Mouse (Mus musculus): Measurements from ENCODE around the gene Clec2g. TPM values are rescaled to one million over a fixed set of nuclear protein-coding genes. Genes with fewer than 3 reads are reported as not detected.

The Clec2g gene
- polyA plus RNA-seq, 1 experiment: not detected

- Histone ChIP-seq H3K4me3 (ENCODE audit: insufficient read depth, low read length) (no peak overlapping the region), H3K27ac (ENCODE audit: insufficient read depth, low read depth, low read length) (no peak overlapping the region), H3K4me1 (ENCODE audit: control insufficient read depth, insufficient read depth, low read length) (no peaks in the 10 kb centered on the region)
- TF ChIP-seq CTCF (IDR thresholded peaks at IDR 0.05; ENCODE audit: low read depth, low read length) (no peak), POLR2A (IDR thresholded peaks at IDR 0.05; ENCODE audit: borderline replicate concordance, low read depth, low read length) (no peak)
These were observed 79.6 kb downstream of the Clec2g start for GRCm38 (mm10) chr6:129013762-129014276.

GRCm38 (mm10) chr6:129014399-129014798, 80.2 kb downstream of the Clec2g start:
- H3K4me1 ChIP-seq (ENCODE audit: control insufficient read depth, insufficient read depth, low read length): no peaks in the 10 kb centered on the region
- TF ChIP-seq POLR2A (IDR thresholded peaks at IDR 0.05; ENCODE audit: borderline replicate concordance, low read depth, low read length): no peak
- TF ChIP-seq CTCF (IDR thresholded peaks at IDR 0.05; ENCODE audit: low read depth, low read length): no peak
- H3K27ac ChIP-seq (ENCODE audit: insufficient read depth, low read depth, low read length): no peak overlapping the region
- H3K4me3 ChIP-seq (ENCODE audit: insufficient read depth, low read length): no peak overlapping the region

- TF ChIP-seq POLR2A (IDR thresholded peaks at IDR 0.05; ENCODE audit: borderline replicate concordance, low read depth, low read length): no peak
- TF ChIP-seq CTCF (IDR thresholded peaks at IDR 0.05; ENCODE audit: low read depth, low read length): no peak
- no peak overlapping the region for H3K4me3 ChIP-seq (ENCODE audit: insufficient read depth, low read length)
- no peaks in the 10 kb centered on the region for H3K4me1 ChIP-seq (ENCODE audit: control insufficient read depth, insufficient read depth, low read length)
- no peak overlapping the region for H3K27ac ChIP-seq (ENCODE audit: insufficient read depth, low read depth, low read length)
These were observed 93.5 kb downstream of the Clec2g start for GRCm38 (mm10) chr6:129027451-129028248.

- TF ChIP-seq CTCF (IDR thresholded peaks at IDR 0.05; ENCODE audit: low read depth, low read length) (no peak), POLR2A (IDR thresholded peaks at IDR 0.05; ENCODE audit: borderline replicate concordance, low read depth, low read length) (no peak)
- H3K4me3 ChIP-seq (ENCODE audit: insufficient read depth, low read length): no peak overlapping the region
- peaks cover 2% of the 10 kb centered on the region; the same call in 1 of the 2 replicates for H3K4me1 ChIP-seq (ENCODE audit: control insufficient read depth, insufficient read depth, low read length)
- no peak overlapping the region for H3K27ac ChIP-seq (ENCODE audit: insufficient read depth, low read depth, low read length)
These were observed 96.1 kb downstream of the Clec2g start for GRCm38 (mm10) chr6:129030175-129030824.

- Histone ChIP-seq H3K27ac (ENCODE audit: insufficient read depth, low read depth, low read length) (no peak overlapping the region), H3K4me3 (ENCODE audit: insufficient read depth, low read length) (no peak overlapping the region), H3K4me1 (ENCODE audit: control insufficient read depth, insufficient read depth, low read length) (peaks cover 2% of the 10 kb centered on the region; the same call in 1 of the 2 replicates)
- no peak for TF ChIP-seq CTCF (IDR thresholded peaks at IDR 0.05; ENCODE audit: low read depth, low read length)
- TF ChIP-seq POLR2A (IDR thresholded peaks at IDR 0.05; ENCODE audit: borderline replicate concordance, low read depth, low read length): no peak
These were observed 96.8 kb downstream of the Clec2g start for GRCm38 (mm10) chr6:129030964-129031363.

GRCm38 (mm10) chr6:129033397-129033796, 99.2 kb downstream of the Clec2g start:
- H3K4me3 ChIP-seq (ENCODE audit: insufficient read depth, low read length): no peak overlapping the region
- TF ChIP-seq CTCF (IDR thresholded peaks at IDR 0.05; ENCODE audit: low read depth, low read length) (no peak), POLR2A (IDR thresholded peaks at IDR 0.05; ENCODE audit: borderline replicate concordance, low read depth, low read length) (no peak)
- no peak overlapping the region for H3K27ac ChIP-seq (ENCODE audit: insufficient read depth, low read depth, low read length)
- peaks cover 6% of the 10 kb centered on the region for H3K4me1 ChIP-seq (ENCODE audit: control insufficient read depth, insufficient read depth, low read length)

Other genes starting within 250 kb of the Clec2g start
- not detected in 2 replicates for gene Klrb1, start 211.3 kb upstream of the Clec2g start, polyA plus RNA-seq (2012; ENCODE audit: insufficient read depth, insufficient read length, missing spikeins)
- not detected in 2 replicates for gene Klrb1c, start 145.2 kb upstream of the Clec2g start, polyA plus RNA-seq (2012; ENCODE audit: insufficient read depth, insufficient read length, missing spikeins)
- gene Gm44511, start 108.1 kb upstream of the Clec2g start, polyA plus RNA-seq (2012; ENCODE audit: insufficient read depth, insufficient read length, missing spikeins): not detected in 2 replicates
- not detected in 2 replicates for gene Klrb1b, start 108.0 kb upstream of the Clec2g start, polyA plus RNA-seq (2012; ENCODE audit: insufficient read depth, insufficient read length, missing spikeins)
- 4.0 and 7.6 TPM in 2 replicates for gene Clec2i, start 46.8 kb upstream of the Clec2g start, polyA plus RNA-seq (2012; ENCODE audit: insufficient read depth, insufficient read length, missing spikeins)
- gene BC035044, start 43.3 kb upstream of the Clec2g start, polyA plus RNA-seq (2012; ENCODE audit: insufficient read depth, insufficient read length, missing spikeins): 1.4 and 1.5 TPM in 2 replicates
- not detected in 2 replicates for gene Klrb1f, start 111.5 kb downstream of the Clec2g start, polyA plus RNA-seq (2012; ENCODE audit: insufficient read depth, insufficient read length, missing spikeins)
- gene Clec2e, start 166.5 kb downstream of the Clec2g start, polyA plus RNA-seq (2012; ENCODE audit: insufficient read depth, insufficient read length, missing spikeins): not detected in 2 replicates
- 99.8 and 118 TPM in 2 replicates for gene Clec2d, start 246.2 kb downstream of the Clec2g start, polyA plus RNA-seq (2012; ENCODE audit: insufficient read depth, insufficient read length, missing spikeins)

All from bone marrow macrophage, adult 2 months (primary cell).